Mouse (Mus musculus): Measurements from ENCODE around the gene Slc23a3. TPM values are rescaled to one million over a fixed set of nuclear protein-coding genes. Genes with fewer than 3 reads are reported as not detected.
A peak's percentile ranks its signal among the peaks of the same experiment; 100 is the strongest.

Slc23a3 gene
- polyA plus RNA-seq, 1 experiment from 2014 or later = 0.08 TPM

DNA sequence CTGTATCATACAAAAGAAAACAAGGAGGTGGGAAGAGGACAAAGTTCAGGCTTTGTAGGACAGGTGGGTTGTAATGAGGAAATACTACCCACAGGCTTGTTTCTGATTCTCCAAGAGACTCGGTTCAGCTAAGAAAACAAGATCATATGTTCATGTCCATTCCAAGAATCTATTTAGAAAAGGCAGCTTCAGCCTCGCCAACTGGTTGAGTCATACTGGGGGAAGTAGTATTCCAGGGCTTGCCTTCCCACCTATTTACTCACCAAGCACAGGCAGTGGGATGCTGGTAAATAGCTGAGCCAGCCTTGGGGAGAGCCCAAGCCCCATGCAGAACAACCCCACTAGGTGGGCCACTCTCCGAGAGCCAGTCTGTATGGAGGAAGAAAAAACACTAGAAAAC is 5.0 kb downstream of the Slc23a3 start:
- H3K27ac ChIP-seq = no peak overlapping the region
- no peak for ATAC-seq (ENCODE audit: insufficient number of reproducible peaks, insufficient read depth, low FRiP score, low TSS enrichment)
- H3K4me3 ChIP-seq = no peak overlapping the region
- H3K9ac ChIP-seq = no peak overlapping the region
- 0 out of 2 replicates have a peak, but pooled peaks cover 4% of the 10 kb centered on the region for H3K4me1 ChIP-seq
- 80% methylated on average over 3 of the region's 3 CpGs for WGBS
- H3K9me3 ChIP-seq = no peaks in the 10 kb centered on the region
- H3K27me3 ChIP-seq = no peaks in the 10 kb centered on the region; the same call in 1 of the 2 replicates
- no peaks in the 10 kb centered on the region for H3K36me3 ChIP-seq
- no peak overlapping the region for H3K4me2 ChIP-seq (replicated peaks)

DNA sequence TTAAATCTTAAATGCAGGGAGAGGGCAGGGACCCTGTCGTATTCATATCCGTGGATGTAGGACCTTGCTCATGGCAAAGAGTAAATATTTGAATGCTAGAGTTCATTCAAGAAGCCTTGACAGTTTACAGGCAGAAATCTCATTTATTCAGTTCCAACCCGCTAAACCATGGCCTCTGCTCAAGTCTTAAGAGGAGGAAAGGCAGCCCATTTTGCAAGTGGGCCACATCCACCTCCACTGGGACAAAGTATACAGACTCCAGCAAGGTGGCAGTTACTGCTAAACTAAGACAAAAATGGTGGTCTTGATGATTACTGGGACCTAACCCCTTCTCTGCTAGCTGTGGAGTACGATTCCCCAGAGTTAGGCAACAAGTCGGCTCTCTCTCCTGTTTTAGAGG is 8.3 kb downstream of the Slc23a3 start:
- ATAC-seq (ENCODE audit: insufficient number of reproducible peaks, insufficient read depth, low FRiP score, low TSS enrichment) = no peak
- peak overlapping the region; percentile 97; the same call in 1 of the 2 replicates for H3K27ac ChIP-seq
- H3K4me3 ChIP-seq = peak overlapping the region; percentile 54

DNA sequence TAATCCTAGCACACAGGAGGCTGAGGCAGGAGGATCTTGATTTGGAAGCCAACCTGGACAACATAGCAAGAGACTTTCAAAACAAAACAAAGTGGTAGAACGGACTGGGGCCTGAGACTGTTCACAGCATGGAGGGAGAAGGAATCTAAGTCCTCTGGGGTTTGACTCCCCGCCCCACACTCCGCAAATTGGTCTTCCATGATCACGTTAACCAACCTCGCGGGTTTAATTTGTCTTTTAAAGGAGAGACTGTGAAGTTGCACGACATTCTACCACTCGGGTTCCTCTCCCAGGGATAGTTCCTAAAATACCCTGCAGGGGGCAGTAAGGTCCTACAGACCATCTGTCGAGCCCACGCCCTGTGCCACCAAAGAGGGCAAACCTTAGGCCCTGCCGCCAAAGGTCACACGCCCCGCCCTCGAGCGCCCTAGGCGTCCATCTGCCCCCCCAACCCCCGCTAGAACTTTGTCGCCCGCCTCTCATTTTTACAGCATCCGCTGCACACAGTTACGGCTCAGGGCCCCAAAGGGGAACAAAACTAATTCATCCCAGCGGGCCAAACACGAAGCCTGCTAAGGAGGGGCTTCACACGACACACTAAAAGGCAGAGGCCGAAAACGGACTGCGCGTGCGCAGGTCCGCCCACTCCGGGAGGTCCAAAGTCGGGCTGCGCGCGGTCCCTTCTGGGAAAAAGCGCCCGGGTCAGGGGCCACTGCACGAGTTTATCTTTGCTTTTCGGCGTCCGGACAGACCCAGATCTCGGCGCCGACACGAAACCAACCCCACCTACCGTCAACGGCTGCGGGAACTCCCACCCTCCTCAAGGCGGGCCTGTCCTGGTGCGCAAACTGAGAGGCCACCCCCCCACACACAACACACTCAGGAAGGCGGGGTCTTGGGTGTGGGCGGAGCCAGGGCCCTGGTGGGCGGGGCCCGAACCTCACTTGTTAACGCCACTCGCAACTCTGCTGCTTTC is 9.1 kb downstream of the Slc23a3 start, which contains the start of gene Nhej1:
TSS of gene Nhej1 (minus strand) at position 855 of the 976 bp plus-strand sequence.
- H3K27ac ChIP-seq = peak within 1 kb of the TSS; percentile 97
- H3K9ac ChIP-seq = peak within 1 kb of the TSS; percentile 53
- H3K4me1 ChIP-seq = 0 out of 2 replicates have a peak, but pooled peaks cover 4% of the 10 kb centered on the region
- H3K36me3 ChIP-seq = no peaks in the 10 kb centered on the region
- peak; percentile 89 for ATAC-seq (ENCODE audit: insufficient number of reproducible peaks, insufficient read depth, low FRiP score, low TSS enrichment)
- peak within 1 kb of the TSS; percentile 54 for H3K4me3 ChIP-seq
- H3K4me2 ChIP-seq (replicated peaks) = peak within 1 kb of the TSS; percentile 53
- H3K9me3 ChIP-seq = no peaks in the 10 kb centered on the region
- WGBS = 1% methylated on average over 56 of the region's 56 CpGs
- no peaks in the 10 kb centered on the region for H3K27me3 ChIP-seq

More for the DNA sequence above, 8.3 kb downstream of the Slc23a3 start:
- WGBS = 31% methylated on average over 5 of the region's 5 CpGs
- H3K4me1 ChIP-seq = 0 out of 2 replicates have a peak, but pooled peaks cover 4% of the 10 kb centered on the region
- H3K4me2 ChIP-seq (replicated peaks) = peak overlapping the region; percentile 53
- H3K36me3 ChIP-seq = no peaks in the 10 kb centered on the region
- peak overlapping the region; percentile 53; the same call in 1 of the 2 replicates for H3K9ac ChIP-seq
- H3K27me3 ChIP-seq = no peaks in the 10 kb centered on the region; the same call in 1 of the 2 replicates
- no peaks in the 10 kb centered on the region for H3K9me3 ChIP-seq

DNA sequence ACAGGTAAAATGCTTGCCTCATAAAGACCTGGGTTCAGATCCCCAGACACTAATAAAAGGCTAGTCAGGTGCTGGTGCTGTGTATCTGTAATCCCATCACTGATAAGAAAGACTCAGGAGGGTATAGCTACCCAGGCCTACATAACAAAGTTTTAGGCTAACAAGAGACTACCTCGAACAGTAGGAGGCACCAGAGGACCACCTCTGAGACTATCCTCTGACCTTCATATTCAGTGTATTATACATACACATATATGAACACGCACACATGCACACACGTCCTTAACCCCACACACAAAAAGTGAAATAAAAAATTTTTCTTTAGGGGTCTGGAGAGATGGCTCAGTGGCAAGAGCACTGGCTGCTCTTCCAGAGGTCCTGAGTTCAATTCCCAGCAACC is 11.5 kb downstream of the Slc23a3 start:
- Histone ChIP-seq H3K36me3 (no peaks in the 10 kb centered on the region), H3K9ac (no peak overlapping the region), H3K27me3 (no peaks in the 10 kb centered on the region), H3K4me1 (0 out of 2 replicates have a peak, but pooled peaks cover 4% of the 10 kb centered on the region), H3K4me2 (replicated peaks) (no peak overlapping the region), H3K9me3 (no peaks in the 10 kb centered on the region), H3K27ac (no peak overlapping the region), H3K4me3 (no peak overlapping the region)
- no peak for ATAC-seq (ENCODE audit: insufficient number of reproducible peaks, insufficient read depth, low FRiP score, low TSS enrichment)
- 84% methylated on average over 3 of the region's 3 CpGs for WGBS

Other genes with a start within 250 kb of the Slc23a3 start
- gene Fev, start 248.5 kb downstream of the Slc23a3 start, polyA plus RNA-seq (2016; fragmentation: Nextera tagmentation; extraction: Ambion mirVana) = 0.32 and 0.56 TPM in 2 replicates
- 8.4 and 16.1 TPM in 2 replicates for gene Cryba2, start 240.7 kb downstream of the Slc23a3 start, polyA plus RNA-seq (2016; fragmentation: Nextera tagmentation; extraction: Ambion mirVana)
- gene Cfap65, start 198.3 kb downstream of the Slc23a3 start, polyA plus RNA-seq (2016; fragmentation: Nextera tagmentation; extraction: Ambion mirVana) = 0.04 and 0.06 TPM in 2 replicates
- gene Ihh, start 182.2 kb downstream of the Slc23a3 start, polyA plus RNA-seq (2016; fragmentation: Nextera tagmentation; extraction: Ambion mirVana) = 0.18 and 0.60 TPM in 2 replicates
- gene Nhej1, start 8.7 kb downstream of the Slc23a3 start, polyA plus RNA-seq (2016; fragmentation: Nextera tagmentation; extraction: Ambion mirVana) = 10.9 and 11.3 TPM in 2 replicates
- gene Cnppd1, start 8.8 kb upstream of the Slc23a3 start, polyA plus RNA-seq (2016; fragmentation: Nextera tagmentation; extraction: Ambion mirVana) = 45.1 and 46.2 TPM in 2 replicates
- gene Retreg2, start 8.9 kb upstream of the Slc23a3 start, polyA plus RNA-seq (2016; fragmentation: Nextera tagmentation; extraction: Ambion mirVana) = 43.4 and 46.7 TPM in 2 replicates
- 40.6 and 42.4 TPM in 2 replicates for gene Zfand2b, start 34.8 kb upstream of the Slc23a3 start, polyA plus RNA-seq (2016; fragmentation: Nextera tagmentation; extraction: Ambion mirVana)
- gene Abcb6, start 46.5 kb upstream of the Slc23a3 start, polyA plus RNA-seq (2016; fragmentation: Nextera tagmentation; extraction: Ambion mirVana) = 30.8 and 35.7 TPM in 2 replicates
- 27.6 and 31.5 TPM in 2 replicates for gene Ankzf1, start 58.3 kb upstream of the Slc23a3 start, polyA plus RNA-seq (2016; fragmentation: Nextera tagmentation; extraction: Ambion mirVana)
- gene Atg9a, start 58.3 kb upstream of the Slc23a3 start, polyA plus RNA-seq (2016; fragmentation: Nextera tagmentation; extraction: Ambion mirVana) = 29.0 and 32.5 TPM in 2 replicates
- gene Glb1l, start 76.9 kb upstream of the Slc23a3 start, polyA plus RNA-seq (2016; fragmentation: Nextera tagmentation; extraction: Ambion mirVana) = 21.6 and 21.7 TPM in 2 replicates
- 132 and 138 TPM in 2 replicates for gene Stk16, start 76.9 kb upstream of the Slc23a3 start, polyA plus RNA-seq (2016; fragmentation: Nextera tagmentation; extraction: Ambion mirVana)
- 16.2 and 18.7 TPM in 2 replicates for gene Tuba4a, start 86.0 kb upstream of the Slc23a3 start, polyA plus RNA-seq (2016; fragmentation: Nextera tagmentation; extraction: Ambion mirVana)
- gene A630095N17Rik, start 98.2 kb upstream of the Slc23a3 start, polyA plus RNA-seq (2016; fragmentation: Nextera tagmentation; extraction: Ambion mirVana) = not detected in 2 replicates
- 40.0 and 45.0 TPM in 2 replicates for gene Dnajb2, start 102.5 kb upstream of the Slc23a3 start, polyA plus RNA-seq (2016; fragmentation: Nextera tagmentation; extraction: Ambion mirVana)
- gene Ptprn, start 130.6 kb upstream of the Slc23a3 start, polyA plus RNA-seq (2016; fragmentation: Nextera tagmentation; extraction: Ambion mirVana) = 2.0 and 2.5 TPM in 2 replicates
- 1.8 and 5.4 TPM in 2 replicates for gene Resp18, start 144.5 kb upstream of the Slc23a3 start, polyA plus RNA-seq (2016; fragmentation: Nextera tagmentation; extraction: Ambion mirVana)
- gene Dnpep, start 184.1 kb upstream of the Slc23a3 start, polyA plus RNA-seq (2016; fragmentation: Nextera tagmentation; extraction: Ambion mirVana) = 136 and 143 TPM in 2 replicates
- 15.9 and 20.1 TPM in 2 replicates for gene Des, start 226.4 kb upstream of the Slc23a3 start, polyA plus RNA-seq (2016; fragmentation: Nextera tagmentation; extraction: Ambion mirVana)
- 26.1 and 26.7 TPM in 2 replicates for gene Speg, start 241.4 kb upstream of the Slc23a3 start, polyA plus RNA-seq (2016; fragmentation: Nextera tagmentation; extraction: Ambion mirVana)